Mouse (Mus musculus) adrenal gland, postnatal 10 days (tissue): ENCODE measurements around the gene Fundc2. TPM values are rescaled to one million over a fixed set of nuclear protein-coding genes. Genes with fewer than 3 reads are reported as not detected.

ENCODE experiments used
- DNase-seq: peaks from one replicate; pipeline ENCODE4 v3.0.0; 2021; ENCODE audit warnings: mixed read lengths
- long read RNA-seq, 2 experiments: library from polyadenylated mRNA; stranded (forward); transcript quantifications; one replicate each; pipeline ENCODE4 v2.0.0; 2021
- total RNA-seq, 2 experiments: library from RNA; stranded (reverse); gene quantifications; 2 replicates each; pipeline ENCODE4 v1.2.3; 2021

Fundc2 gene
- 100 to 1,000 TPM in 1 of 2 experiments, 10 to 100 TPM in 1; 94.7 to 104 TPM for total RNA-seq
- long read RNA-seq, experiment 1, transcript Fundc2-201 (5 exons, 2,562 nt) = major isoform, 51 of 76 reads
- long read RNA-seq, experiment 1, partial matches to known transcripts = 20 of 76 reads
- long read RNA-seq, experiment 1, other reads (novel, unspliced or antisense) = 5 of 76 reads
- long read RNA-seq, experiment 2, transcript Fundc2-201 (5 exons, 2,562 nt) = major isoform, 31 of 61 reads
- long read RNA-seq, experiment 2, partial matches to known transcripts = 28 of 61 reads
- long read RNA-seq, experiment 2, other reads (novel, unspliced or antisense) = 2 of 61 reads

DNA sequence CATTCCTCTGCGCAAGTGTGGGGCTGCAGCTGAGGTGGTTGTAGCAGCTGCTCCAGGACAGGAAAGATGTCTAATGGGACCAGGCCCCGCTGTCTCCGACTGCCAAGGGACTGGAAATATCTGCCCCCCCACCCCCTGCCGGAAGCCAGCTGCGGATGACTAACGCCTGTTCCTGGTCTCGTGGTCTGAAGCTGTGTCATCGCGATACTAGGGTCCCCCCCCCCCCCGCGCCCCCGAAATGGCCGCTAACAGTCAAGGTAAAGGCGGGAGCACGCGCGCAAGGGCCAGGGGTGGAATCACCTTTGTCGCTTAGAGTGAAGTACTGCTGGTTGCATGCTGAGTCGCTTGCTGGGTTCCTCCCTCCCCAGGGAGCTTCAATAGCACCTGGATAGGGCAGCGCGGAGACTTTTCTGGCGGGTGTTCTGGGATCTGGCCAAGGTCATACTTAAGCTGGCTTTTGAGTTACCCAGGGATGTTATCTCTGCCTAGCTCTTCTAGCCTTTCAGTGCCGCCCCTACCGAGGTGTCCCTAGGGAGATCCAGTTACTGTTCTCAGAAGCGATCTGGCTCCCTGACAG lies at the start of gene Fundc2, which contains the start of gene F8:
Gene Fundc2, plus strand, starts transcription at position 205 of the 577 bp plus-strand sequence.
Gene F8, minus strand, starts transcription at position 421 of the 577 bp plus-strand sequence.
- DNase-seq = peak; percentile 85

- peak; percentile 49 for DNase-seq
Measured at GRCm38 (mm10) chrX:75370197-75370596, 12.0 kb upstream of the Fundc2 start.

DNA sequence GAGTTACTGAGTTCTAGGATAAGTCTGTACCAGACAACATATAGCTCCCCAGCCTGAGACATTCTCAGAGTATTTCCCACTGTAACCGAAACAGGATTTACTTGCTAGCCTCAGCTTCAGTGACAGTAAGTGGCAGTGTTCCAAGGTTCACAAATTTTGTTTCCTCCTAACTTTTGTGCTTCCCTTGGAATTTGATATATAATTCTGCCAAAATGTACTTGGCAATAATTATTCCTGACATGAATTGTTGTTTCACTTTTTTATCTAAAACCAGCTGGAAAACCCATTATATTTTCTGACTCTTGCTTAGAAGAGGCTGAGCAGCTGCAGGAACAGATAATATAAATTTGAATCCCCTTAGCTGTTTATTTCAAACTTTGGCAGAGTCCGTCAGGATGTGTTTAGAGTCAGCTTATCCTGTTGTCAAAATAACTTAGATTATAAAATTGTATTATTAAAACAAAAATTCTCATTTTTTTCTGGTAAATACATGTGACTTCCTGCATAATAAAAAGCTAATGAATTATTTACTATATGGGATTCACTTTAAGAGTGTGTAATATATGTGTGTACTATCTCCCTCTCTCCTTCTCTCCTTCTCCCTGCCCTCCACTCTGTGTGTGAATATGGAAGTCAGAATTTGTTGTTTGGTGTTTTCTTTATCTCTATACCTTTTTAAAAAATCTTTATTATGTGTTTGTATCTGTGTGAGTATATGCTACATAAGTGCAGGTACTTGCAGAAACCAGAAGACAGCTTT lies 9.4 kb upstream of the Fundc2 start:
- peak; percentile 10 for DNase-seq

- no peak for DNase-seq
Measured at GRCm38 (mm10) chrX:75376815-75377214, 5.4 kb upstream of the Fundc2 start.

GRCm38 (mm10) chrX:75381176-75381575 lies 1.0 kb upstream of the Fundc2 start:
- DNase-seq = no peak

GRCm38 (mm10) chrX:75381699-75382098 lies 500 bp upstream of the Fundc2 start:
- DNase-seq = no peak

- no peak for DNase-seq
Measured at GRCm38 (mm10) chrX:75399471-75399870, 17.3 kb downstream of the Fundc2 start.

GRCm38 (mm10) chrX:75402668-75403067 lies 20.5 kb downstream of the Fundc2 start:
- no peak for DNase-seq

DNA sequence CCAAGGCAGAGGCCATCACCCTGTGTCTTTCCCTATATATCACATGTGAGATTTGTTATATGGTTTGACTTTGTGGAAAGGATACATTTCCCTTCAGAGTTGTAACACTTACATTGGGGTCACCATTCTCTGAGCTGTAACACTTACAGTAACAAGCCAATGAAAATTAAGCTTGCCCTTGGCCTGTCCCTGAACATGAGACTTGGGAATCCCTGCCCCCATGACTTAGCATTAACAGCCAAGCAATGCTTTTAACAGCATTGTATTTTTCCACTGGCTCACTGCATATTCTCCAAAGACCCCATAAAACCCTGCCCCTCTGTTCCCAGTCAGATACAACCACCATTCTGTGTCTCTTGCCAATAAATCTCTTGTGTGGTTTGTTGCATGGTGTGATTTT lies 21.2 kb downstream of the Fundc2 start:
- no peak for DNase-seq

GRCm38 (mm10) chrX:75409711-75410110 lies 27.5 kb downstream of the Fundc2 start:
- no peak for DNase-seq

DNA sequence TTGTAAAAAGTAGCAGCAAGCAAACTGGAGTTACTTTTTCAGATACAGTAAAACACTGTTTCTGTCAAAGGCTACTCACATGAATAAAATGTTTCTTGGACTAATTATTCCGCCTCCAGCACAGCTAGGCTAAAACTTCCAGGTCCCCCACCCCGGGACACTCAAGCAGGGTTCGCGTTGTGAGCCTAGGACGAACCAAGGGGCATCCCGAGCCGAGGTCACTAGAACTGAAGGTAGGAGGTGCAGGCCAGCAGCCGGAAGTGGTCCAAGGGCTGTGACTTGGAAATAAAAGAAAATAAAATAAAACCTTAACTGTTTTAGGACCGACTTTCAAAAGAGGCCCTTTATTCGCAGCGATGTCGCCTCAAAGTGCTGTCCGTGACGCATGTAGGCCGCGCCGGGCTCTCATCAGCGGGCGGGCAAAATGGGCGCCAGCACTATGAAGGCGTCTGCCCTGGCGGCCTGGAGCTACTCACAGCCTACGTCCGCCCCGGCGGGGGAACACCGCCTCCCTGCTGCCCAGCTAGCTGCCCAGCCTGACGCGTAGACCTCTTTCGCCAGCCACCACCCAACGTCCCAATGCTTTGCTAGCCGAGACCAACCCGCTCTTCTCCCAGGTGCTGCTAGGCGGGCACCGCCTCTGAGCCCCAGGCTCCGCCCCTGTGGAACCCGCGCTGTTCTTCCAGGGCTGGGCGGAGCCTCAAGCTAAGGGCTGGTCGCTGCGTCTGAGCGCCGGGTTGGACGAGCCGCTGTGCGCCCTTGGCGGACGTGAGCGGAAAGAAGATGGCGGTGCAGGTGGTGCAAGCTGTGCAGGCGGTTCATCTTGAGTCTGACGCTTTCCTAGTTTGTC lies 34.0 kb downstream of the Fundc2 start, which contains the start of the genes Cmc4, Mtcp1 and Brcc3:
Gene Cmc4, minus strand, starts transcription at position 649 of the 850 bp plus-strand sequence.
Gene Mtcp1, minus strand, starts transcription at position 653 of the 850 bp plus-strand sequence.
Gene Brcc3, plus strand, starts transcription at position 693 of the 850 bp plus-strand sequence.
- peak; percentile 90 for DNase-seq

Other genes starting within 250 kb of the Fundc2 start
- not detected for gene Smim9, start 218.6 kb upstream of the Fundc2 start, total RNA-seq
- gene F8, start 216 bp downstream of the Fundc2 start, total RNA-seq = 1 to 10 TPM; 6.6 to 6.9 TPM
- 10 to 100 TPM in 1 of 2 experiments, 1 to 10 TPM in 1; 8.5 to 12.3 TPM for gene Cmc4, start 34.2 kb downstream of the Fundc2 start, total RNA-seq
- gene Mtcp1, start 34.2 kb downstream of the Fundc2 start, total RNA-seq = 10 to 100 TPM in 1 of 2 experiments, 1 to 10 TPM in 1; 6.1 to 11.4 TPM
- gene Brcc3, start 34.2 kb downstream of the Fundc2 start, total RNA-seq = 10 to 100 TPM; 22.6 to 29.7 TPM
- 10 to 100 TPM; 41.0 to 47.3 TPM for gene Vbp1, start 131.9 kb downstream of the Fundc2 start, total RNA-seq
- 1 to 10 TPM; 1.4 to 2.2 TPM for gene Rab39b, start 195.8 kb downstream of the Fundc2 start, total RNA-seq